Mouse (Mus musculus): ENCODE results near the gene Pcgf5.

The Pcgf5 gene

GRCm38 (mm10) chr19:36348161-36348800 is at the start of gene Pcgf5:
Gene Pcgf5 (plus strand): TSS chr19:36348309.
- peak; percentile 77 for DNase-seq

- DNase-seq = no peak
These were observed 42.6 kb upstream of the Pcgf5 start for GRCm38 (mm10) chr19:36305542-36305941.

GRCm38 (mm10) chr19:36314010-36314409 is 34.1 kb upstream of the Pcgf5 start:
- no peak for DNase-seq

GRCm38 (mm10) chr19:36319735-36320134 is 28.4 kb upstream of the Pcgf5 start:
- DNase-seq = no peak

- DNase-seq = no peak
These were observed 27.0 kb upstream of the Pcgf5 start for GRCm38 (mm10) chr19:36321066-36321465.

GRCm38 (mm10) chr19:36323326-36323725 is 24.8 kb upstream of the Pcgf5 start:
- no peak for DNase-seq

- no peak for DNase-seq
These were observed 19.4 kb upstream of the Pcgf5 start for GRCm38 (mm10) chr19:36328678-36329077.

- DNase-seq = peak; percentile 15
These were observed 733 bp upstream of the Pcgf5 start for GRCm38 (mm10) chr19:36347376-36347775.

- no peak for DNase-seq
These were observed 313 bp upstream of the Pcgf5 start for GRCm38 (mm10) chr19:36347831-36348160.

- peak; percentile 65 for DNase-seq
These were observed 835 bp downstream of the Pcgf5 start for GRCm38 (mm10) chr19:36348801-36349486.

- no peak for DNase-seq
These were observed 1.4 kb downstream of the Pcgf5 start for GRCm38 (mm10) chr19:36349487-36349955.

GRCm38 (mm10) chr19:36350181-36350580 is 2.1 kb downstream of the Pcgf5 start:
- DNase-seq = peak; percentile 12

GRCm38 (mm10) chr19:36350870-36351269 is 2.8 kb downstream of the Pcgf5 start:
- DNase-seq = no peak

GRCm38 (mm10) chr19:36362541-36362940 is 14.4 kb downstream of the Pcgf5 start:
- no peak for DNase-seq

GRCm38 (mm10) chr19:36364757-36365156 is 16.6 kb downstream of the Pcgf5 start:
- no peak for DNase-seq

- no peak for DNase-seq
These were observed 23.4 kb downstream of the Pcgf5 start for GRCm38 (mm10) chr19:36371478-36371877.

GRCm38 (mm10) chr19:36373056-36373621 is 25.0 kb downstream of the Pcgf5 start:
- no peak for DNase-seq

GRCm38 (mm10) chr19:36375200-36375783 is 27.2 kb downstream of the Pcgf5 start:
- no peak for DNase-seq

- no peak for DNase-seq
These were observed 29.6 kb downstream of the Pcgf5 start for GRCm38 (mm10) chr19:36377729-36378128.

- DNase-seq = no peak
These were observed 30.6 kb downstream of the Pcgf5 start for GRCm38 (mm10) chr19:36378511-36379232.

- DNase-seq = no peak
These were observed 34.8 kb downstream of the Pcgf5 start for GRCm38 (mm10) chr19:36382901-36383300.

GRCm38 (mm10) chr19:36383977-36384376 is 35.9 kb downstream of the Pcgf5 start:
- DNase-seq = no peak

- no peak for DNase-seq
These were observed 36.3 kb downstream of the Pcgf5 start for GRCm38 (mm10) chr19:36384426-36384825.
